ENCODE assay signal across 14 mouse cellular contexts in genomic region chr19:32189036-32189436, GRCm38 (mm10).
DNase-seq lines count a peak whose midpoint lies in the region; ATAC-seq and TF ChIP-seq lines count a peak whose summit lies in the region.
"Had no signal": no experiment of that assay in that cellular context is flagged by ENCODE, and none has a peak within 500 bp of the region (broad histone marks: within the 10 kb centered on the region; RNA-seq: fewer than 3 reads in every experiment).

No protein-coding gene starts in this region.

- TF ChIP-seq CTCF in heart, adult 2 months (IDR thresholded peaks at IDR 0.05), result no peak

- no peaks in the 10 kb centered on the region for H3K27me3 ChIP-seq in heart, adult 2 months (ENCODE audit: control insufficient read depth, insufficient read depth, low read length)
- no peaks in the 10 kb centered on the region for H3K27me3 ChIP-seq in liver, embryonic 11.5 days (replicated peaks; ENCODE audit: control insufficient read depth, insufficient read depth, low read length)
- no peaks in the 10 kb centered on the region for H3K27me3 ChIP-seq in liver, embryonic 13.5 days
- no peaks in the 10 kb centered on the region for H3K27me3 ChIP-seq in hindbrain, embryonic 14.5 days (ENCODE audit: control insufficient read depth, insufficient read depth, low read length)
- H3K27me3 ChIP-seq: embryonic facial prominence, embryonic 12.5 days; megakaryocyte, embryonic 14.5 days had no signal

- no peak overlapping the region; the same call in none of the 2 replicates for H3K27ac ChIP-seq in heart, adult 2 months
- no peak overlapping the region for H3K27ac ChIP-seq in liver, embryonic 11.5 days (ENCODE audit: low read depth, low read length)
- H3K27ac ChIP-seq in liver, embryonic 13.5 days, result peak overlapping the region; percentile 23; the same call in 1 of the 2 replicates
- no peak overlapping the region for H3K27ac ChIP-seq in hindbrain, embryonic 14.5 days
- H3K27ac ChIP-seq: embryonic facial prominence, embryonic 12.5 days had no signal

- no peak for ATAC-seq in liver, embryonic 11.5 days (replicated peaks; ENCODE audit: low FRiP score)
- ATAC-seq in liver, embryonic 13.5 days (ENCODE audit: low read depth), result no peak
- ATAC-seq in hindbrain, embryonic 14.5 days (ENCODE audit: low FRiP score), result no peak
- ATAC-seq: forebrain, embryonic 16.5 days; intestine, postnatal 0 days had no signal

- H3K9ac ChIP-seq in heart, adult 2 months (ENCODE audit: low read depth, low read length), result no peak overlapping the region
- H3K9ac ChIP-seq in liver, embryonic 11.5 days (ENCODE audit: low read depth, low read length), result no peak overlapping the region
- H3K9ac ChIP-seq in liver, embryonic 13.5 days, result no peak overlapping the region
- no peak overlapping the region for H3K9ac ChIP-seq in hindbrain, embryonic 14.5 days
- H3K9ac ChIP-seq: embryonic facial prominence, embryonic 12.5 days had no signal

- TF ChIP-seq EP300 in heart, adult 2 months (IDR thresholded peaks at IDR 0.05; ENCODE audit: insufficient read depth, low read depth, low read length), result no peak

- H3K4me2 ChIP-seq in liver, embryonic 11.5 days, result no peak overlapping the region
- no peak overlapping the region for H3K4me2 ChIP-seq in liver, embryonic 13.5 days
- H3K4me2 ChIP-seq in hindbrain, embryonic 14.5 days (replicated peaks), result no peak overlapping the region
- H3K4me2 ChIP-seq: embryonic facial prominence, embryonic 12.5 days had no signal

- H3K79me2 ChIP-seq in heart, adult 2 months (replicated peaks; ENCODE audit: control insufficient read depth, insufficient read depth, low read length), result peaks cover 13% of the 10 kb centered on the region

- intact Hi-C loops in heart, adult 2 months (cut with DNase I), result no loop called here

- H3K36me3 ChIP-seq in heart, adult 2 months (ENCODE audit: control insufficient read depth, insufficient read depth, low read length), result peaks cover 49% of the 10 kb centered on the region
- H3K36me3 ChIP-seq in liver, embryonic 11.5 days (ENCODE audit: control insufficient read depth, insufficient read depth, low read length), result no peaks in the 10 kb centered on the region
- H3K36me3 ChIP-seq in liver, embryonic 13.5 days, result no peaks in the 10 kb centered on the region
- no peaks in the 10 kb centered on the region for H3K36me3 ChIP-seq in hindbrain, embryonic 14.5 days (replicated peaks; ENCODE audit: control insufficient read depth, insufficient read depth)
- H3K36me3 ChIP-seq: embryonic facial prominence, embryonic 12.5 days had no signal

- H3K9me3 ChIP-seq in liver, embryonic 11.5 days (ENCODE audit: control insufficient read depth, low read length), result no peaks in the 10 kb centered on the region
- no peaks in the 10 kb centered on the region for H3K9me3 ChIP-seq in liver, embryonic 13.5 days (replicated peaks)
- H3K9me3 ChIP-seq in hindbrain, embryonic 14.5 days (ENCODE audit: control insufficient read depth, low read length), result no peaks in the 10 kb centered on the region
- H3K9me3 ChIP-seq: embryonic facial prominence, embryonic 12.5 days; megakaryocyte, embryonic 14.5 days had no signal

- TF ChIP-seq POLR2A in heart, adult 2 months (IDR thresholded peaks at IDR 0.05; ENCODE audit: insufficient read depth, low read depth, low read length), result no peak

- 66% methylated on average over 5 of the region's 5 CpGs for WGBS in heart, adult 2 months
- WGBS in liver, embryonic 11.5 days, result 76% methylated on average over 5 of the region's 5 CpGs
- 83% methylated on average over 5 of the region's 5 CpGs for WGBS in liver, embryonic 13.5 days (ENCODE audit: insufficient replicate concordance)
- 65% methylated on average over 5 of the region's 5 CpGs for WGBS in hindbrain, embryonic 14.5 days

- DNase-seq in heart, adult 11 months, result peak; percentile 83
- no peak for DNase-seq in heart, adult 2 months
- peak; percentile 28 for DNase-seq in liver, embryonic 11.5 days (ENCODE audit: low spot score)
- DNase-seq in liver, result no peak
- peak; percentile 73 to 85 for DNase-seq in kidney, adult 8-10 months
- no peak for DNase-seq in liver, embryonic 13.5 days
- no peak for DNase-seq in cerebellum, adult 11-12 months
- no peak for DNase-seq in hindbrain, embryonic 14.5 days (ENCODE audit: low spot score)
- DNase-seq: adrenal gland, postnatal 10 days; cerebellum, adult 2 months had no signal

- H3K4me1 ChIP-seq in heart, adult 2 months (ENCODE audit: control insufficient read depth, insufficient read depth, low read length), result peaks cover 25% of the 10 kb centered on the region
- H3K4me1 ChIP-seq in liver, embryonic 11.5 days (replicated peaks; ENCODE audit: control insufficient read depth, insufficient read depth, low read length), result peaks cover 22% of the 10 kb centered on the region
- peaks cover 68% of the 10 kb centered on the region for H3K4me1 ChIP-seq in liver, embryonic 13.5 days (replicated peaks)
- no peaks in the 10 kb centered on the region for H3K4me1 ChIP-seq in hindbrain, embryonic 14.5 days (replicated peaks; ENCODE audit: control insufficient read depth, insufficient read depth, low read length)
- H3K4me1 ChIP-seq: embryonic facial prominence, embryonic 12.5 days had no signal

- no peak overlapping the region for H3K4me3 ChIP-seq in heart, adult 2 months
- no peak overlapping the region for H3K4me3 ChIP-seq in liver, embryonic 11.5 days (ENCODE audit: low read depth, low read length)
- no peak overlapping the region for H3K4me3 ChIP-seq in liver, embryonic 13.5 days (replicated peaks)
- H3K4me3 ChIP-seq in hindbrain, embryonic 14.5 days (replicated peaks; ENCODE audit: low read length), result no peak overlapping the region
- H3K4me3 ChIP-seq: embryonic facial prominence, embryonic 12.5 days; megakaryocyte, embryonic 14.5 days had no signal

Comparison
In these comparisons a context has a peak if more than half of its experiments do, and no peak if none do; other contexts are left out.
1. DNase-seq: peak in heart, adult 11 months (single experiment), liver, embryonic 11.5 days (single experiment) and kidney, adult 8-10 months (2 of 2); none in heart, adult 2 months (0 of 2), liver (single experiment), liver, embryonic 13.5 days (single experiment), cerebellum, adult 11-12 months (single experiment) and hindbrain, embryonic 14.5 days (single experiment).